Mouse (Mus musculus): Measurements from ENCODE around the gene Gm10271.

Gene Gm10271

GRCm38 (mm10) chr10:116932418-116932817 lies 40.0 kb downstream of the Gm10271 start:
- DNase-seq (ENCODE audit: low read depth, low spot score) = no peak

- peak; percentile 11 for DNase-seq (ENCODE audit: low read depth, low spot score)
These were observed 40.8 kb downstream of the Gm10271 start for GRCm38 (mm10) chr10:116931497-116932179.

DNA sequence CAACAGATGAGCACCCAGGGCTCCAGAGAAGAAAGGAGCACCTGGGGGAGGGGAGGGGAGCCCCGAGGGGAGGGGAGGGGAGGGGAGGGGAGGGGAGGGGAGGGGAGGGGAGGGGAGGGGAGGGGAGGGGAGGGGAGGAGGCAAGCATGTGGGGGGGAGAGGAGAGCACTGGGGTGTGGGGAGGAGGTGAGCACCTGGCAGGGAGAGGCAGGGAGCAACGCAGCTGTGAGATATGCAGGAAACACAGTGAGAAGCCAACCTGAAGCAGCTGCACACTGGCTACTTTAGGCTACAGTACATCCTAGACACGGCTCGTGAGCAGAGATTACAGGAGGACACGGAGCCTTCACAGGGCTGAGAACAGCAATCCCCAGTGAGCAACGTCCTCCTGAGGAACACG lies 41.5 kb downstream of the Gm10271 start:
- no peak for DNase-seq (ENCODE audit: low read depth, low spot score)

- DNase-seq (ENCODE audit: low read depth, low spot score) = peak; percentile 39
These were observed 41.9 kb downstream of the Gm10271 start for GRCm38 (mm10) chr10:116930506-116930905.

DNA sequence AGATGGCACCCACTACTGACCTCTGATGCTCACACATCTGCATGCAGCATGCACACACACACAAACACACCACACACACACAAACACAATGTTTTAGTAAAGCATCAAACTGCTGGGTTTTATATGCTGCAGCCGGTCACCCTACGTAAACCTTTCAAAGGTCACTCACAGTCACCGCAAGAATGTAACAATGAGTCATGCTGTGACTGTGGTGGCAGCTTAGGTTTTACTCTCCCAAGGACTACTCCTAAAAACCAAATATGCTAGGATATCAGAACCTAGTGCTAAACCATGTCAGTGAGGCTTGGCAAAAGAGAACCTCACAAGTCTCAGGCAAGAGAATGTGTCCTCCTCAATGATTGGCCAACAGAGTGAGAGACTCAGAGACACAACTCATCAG lies 43.6 kb downstream of the Gm10271 start:
- peak; percentile 80 for DNase-seq (ENCODE audit: low read depth, low spot score)

DNA sequence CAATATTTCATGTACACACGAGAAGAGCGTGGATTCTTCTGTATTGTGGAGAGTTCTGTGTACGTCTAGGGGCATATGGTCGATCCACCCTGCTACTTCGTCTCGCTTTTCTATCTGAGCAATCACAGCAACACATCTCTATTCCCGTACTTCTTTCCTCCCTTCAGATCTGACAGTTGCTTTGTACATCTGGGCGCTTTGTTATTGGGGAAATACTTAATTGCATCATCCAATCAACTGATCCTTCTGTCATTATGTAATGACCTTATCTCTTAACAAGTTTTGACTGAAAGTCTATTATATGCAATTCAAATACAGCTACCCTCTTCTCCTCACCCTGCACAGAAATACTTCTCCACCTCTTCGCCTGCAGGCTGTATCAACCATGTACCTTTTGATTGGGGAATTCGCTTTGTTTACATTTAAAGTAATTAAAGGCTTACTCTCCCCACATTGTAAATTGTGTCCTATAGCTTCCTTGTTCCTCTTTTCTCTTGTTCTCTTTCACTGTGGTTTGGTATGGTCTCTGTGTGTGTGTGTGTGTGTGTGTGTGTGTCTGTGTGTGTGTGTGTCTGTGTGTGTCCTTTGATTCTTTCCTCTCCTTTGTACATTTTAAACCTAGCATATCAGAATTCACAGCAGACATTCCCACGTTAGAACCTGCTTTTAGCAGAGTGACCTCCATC lies 45.8 kb downstream of the Gm10271 start:
- DNase-seq (ENCODE audit: low read depth, low spot score) = no peak

DNA sequence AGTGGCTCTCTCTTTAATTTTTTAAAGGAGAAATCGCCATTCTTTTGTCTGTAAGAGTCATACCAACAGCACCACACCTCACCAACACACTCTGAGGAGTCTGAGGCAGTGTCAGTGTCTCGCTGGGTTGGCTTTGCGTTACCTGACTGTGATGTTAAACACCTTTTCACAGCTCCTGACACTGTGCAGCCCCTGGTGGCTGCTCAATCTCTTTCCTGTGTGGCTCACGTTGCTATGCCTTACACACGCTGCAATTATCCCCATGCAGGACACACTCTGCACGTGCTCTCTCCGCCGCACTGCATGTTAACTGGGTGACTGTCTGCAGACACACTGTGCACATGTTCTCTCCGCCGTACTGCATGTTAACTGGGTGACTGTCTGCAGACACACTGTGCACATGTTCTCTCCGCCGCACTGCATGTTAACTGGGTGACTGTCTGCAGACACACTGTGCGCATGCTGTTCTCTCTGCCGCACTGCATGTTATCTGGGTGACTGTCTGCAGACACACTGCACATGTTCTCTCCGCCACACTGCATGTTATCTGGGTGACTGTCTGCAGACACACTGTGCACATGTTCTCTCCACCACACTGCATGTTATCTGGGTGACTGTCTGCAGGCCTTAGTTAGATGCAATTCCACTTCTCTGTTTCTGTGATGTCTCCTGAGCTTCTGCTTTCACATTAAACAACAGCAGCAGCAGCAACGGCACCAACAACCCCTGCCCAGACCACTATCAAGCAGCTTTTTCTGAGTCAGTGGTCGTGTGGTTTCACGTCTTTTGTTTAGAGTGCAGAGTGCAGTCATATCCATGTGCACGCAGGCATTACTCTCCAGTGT lies 48.5 kb downstream of the Gm10271 start:
- no peak for DNase-seq (ENCODE audit: low read depth, low spot score)

- no peak for DNase-seq (ENCODE audit: low read depth, low spot score)
These were observed 50.2 kb downstream of the Gm10271 start for GRCm38 (mm10) chr10:116922161-116922560.

- DNase-seq (ENCODE audit: low read depth, low spot score) = no peak
These were observed 51.0 kb downstream of the Gm10271 start for GRCm38 (mm10) chr10:116921416-116921815.

- no peak for DNase-seq (ENCODE audit: low read depth, low spot score)
These were observed 51.8 kb downstream of the Gm10271 start for GRCm38 (mm10) chr10:116920641-116921040.

- no peak for DNase-seq (ENCODE audit: low read depth, low spot score)
These were observed 52.8 kb downstream of the Gm10271 start for GRCm38 (mm10) chr10:116919368-116920317.

- DNase-seq (ENCODE audit: low read depth, low spot score) = no peak
These were observed 55.8 kb downstream of the Gm10271 start for GRCm38 (mm10) chr10:116916581-116916980.

DNA sequence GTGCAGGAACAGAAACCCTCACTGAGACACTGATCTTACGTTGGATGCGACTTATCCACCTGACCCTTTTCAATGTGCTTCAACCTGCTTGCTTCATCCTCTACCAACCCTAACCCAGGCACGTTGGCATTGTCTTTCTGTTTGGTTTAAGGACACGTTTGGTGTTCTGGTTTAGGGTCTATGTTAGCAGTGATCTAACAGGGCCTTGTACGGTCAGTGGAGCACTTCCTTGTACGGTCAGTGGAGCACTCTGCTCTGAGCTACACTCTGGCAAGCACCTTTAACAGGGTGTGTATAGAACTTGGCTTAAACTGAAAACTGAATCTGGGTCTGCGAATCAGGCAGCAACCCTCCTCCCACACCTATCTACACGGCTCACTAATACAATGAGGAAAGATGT lies 57.1 kb downstream of the Gm10271 start:
- DNase-seq (ENCODE audit: low read depth, low spot score) = no peak

DNA sequence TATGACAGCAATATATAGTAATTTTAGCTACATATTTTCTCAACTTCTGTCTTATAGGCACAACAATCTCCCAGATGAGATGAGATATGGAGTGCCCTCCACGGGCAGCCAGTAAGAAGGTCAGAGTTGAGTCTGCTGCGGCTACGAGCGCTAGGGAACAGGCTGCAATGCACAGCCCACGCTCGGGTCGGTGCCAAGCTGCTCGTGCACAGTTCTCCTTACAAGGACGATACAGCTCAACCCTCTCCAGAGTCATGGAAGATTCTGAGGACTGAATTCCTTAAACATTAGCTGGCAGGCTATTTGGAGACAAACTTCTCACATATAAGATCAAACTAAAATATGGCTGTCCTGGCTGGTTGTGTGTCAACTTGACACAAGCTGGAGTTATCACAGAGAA lies 57.8 kb downstream of the Gm10271 start:
- DNase-seq (ENCODE audit: low read depth, low spot score) = peak; percentile 6

GRCm38 (mm10) chr10:116913647-116914273 lies 58.6 kb downstream of the Gm10271 start:
- no peak for DNase-seq (ENCODE audit: low read depth, low spot score)

DNA sequence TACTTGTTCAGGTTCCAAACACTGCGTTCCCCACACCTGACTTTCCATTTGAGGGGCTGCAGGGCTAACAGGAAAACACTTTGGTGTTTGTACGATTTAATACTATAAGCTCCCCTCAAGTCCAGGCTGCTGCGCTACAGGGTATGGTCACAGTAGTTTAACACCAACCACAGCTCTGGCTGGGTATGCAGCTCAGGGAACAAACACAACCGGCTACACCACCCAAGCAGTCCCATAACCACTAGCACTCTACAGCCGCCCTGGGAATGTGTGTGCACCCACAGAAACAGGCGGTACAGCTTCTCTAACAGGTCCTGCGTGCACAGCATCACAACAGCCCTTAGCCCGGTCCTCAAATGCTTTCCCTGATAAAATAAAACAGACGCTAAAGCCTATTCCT lies 59.6 kb downstream of the Gm10271 start:
- no peak for DNase-seq (ENCODE audit: low read depth, low spot score)

DNA sequence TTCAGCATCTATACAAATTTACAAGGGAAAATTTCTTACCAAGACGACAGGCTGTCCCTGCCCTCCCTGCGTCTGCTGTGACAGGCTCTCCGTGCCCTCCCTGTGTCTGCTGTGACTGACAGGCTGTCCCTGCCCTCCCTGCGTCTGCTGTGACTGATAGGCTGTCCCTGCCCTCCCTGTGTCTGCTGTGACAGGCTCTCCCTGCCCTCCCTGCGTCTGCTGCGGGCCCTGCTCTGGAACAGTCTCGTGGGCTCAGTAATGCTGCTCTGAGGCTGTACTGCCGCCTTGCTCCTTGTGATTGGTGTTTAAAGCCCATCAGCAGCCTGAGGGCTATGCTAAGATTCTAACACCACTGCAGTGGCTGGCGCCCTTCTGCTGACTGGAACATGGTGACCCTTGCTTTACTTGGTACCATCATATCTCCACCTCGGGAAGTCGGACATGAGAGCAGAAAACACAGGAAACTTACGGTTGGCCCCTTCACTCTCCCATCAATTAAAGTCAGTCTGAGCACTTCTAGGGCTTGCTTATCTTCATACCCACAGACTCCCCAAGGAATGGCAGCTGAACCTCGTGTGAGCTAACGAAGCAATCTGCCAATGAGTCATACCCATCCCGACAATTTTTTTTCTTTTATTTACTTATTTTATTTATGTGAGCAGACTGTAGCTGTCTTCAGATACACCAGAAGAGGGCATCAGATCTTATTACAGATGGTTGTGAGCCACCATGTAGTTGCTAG lies 63.3 kb downstream of the Gm10271 start:
- no peak for DNase-seq (ENCODE audit: low read depth, low spot score)
